Mouse (Mus musculus): ENCODE measurements at regions not wholly inside any gene's neighbourhood (a gene's known extent, or its start where the extent isn't known, plus 50 kb on each side); places are given as distances from the start of the nearest gene placed in this dataset.

- no peak overlapping the region for H3K9ac ChIP-seq
- no peaks in the 10 kb centered on the region for H3K9me3 ChIP-seq
- no peak overlapping the region for H3K4me2 ChIP-seq
- H3K4me1 ChIP-seq: no peaks in the 10 kb centered on the region
- no peaks in the 10 kb centered on the region for H3K36me3 ChIP-seq
- no peak overlapping the region for H3K4me3 ChIP-seq
- ATAC-seq (ENCODE audit: insufficient number of reproducible peaks, insufficient read depth, low FRiP score, low TSS enrichment, low read depth): no peak
- no peaks in the 10 kb centered on the region for H3K27me3 ChIP-seq
- no peak overlapping the region for H3K27ac ChIP-seq
- WGBS: 57% methylated on average over 10 of the region's 10 CpGs
Measured at GRCm38 (mm10) chr1:81516575-81517210, 439.9 kb downstream of the Nyap2 start.

GRCm38 (mm10) chr1:81520420-81521273, 443.9 kb downstream of the Nyap2 start:
- H3K9ac ChIP-seq: no peak overlapping the region
- H3K27ac ChIP-seq: 0 out of 2 replicates have a peak overlapping the region, but pooled peaks have one; percentile 7
- no peaks in the 10 kb centered on the region for H3K4me1 ChIP-seq
- no peaks in the 10 kb centered on the region for H3K9me3 ChIP-seq
- WGBS: 82% methylated on average over 9 of the region's 9 CpGs
- no peak overlapping the region for H3K4me2 ChIP-seq
- ATAC-seq (ENCODE audit: insufficient number of reproducible peaks, insufficient read depth, low FRiP score, low TSS enrichment, low read depth): no peak
- no peaks in the 10 kb centered on the region for H3K36me3 ChIP-seq
- H3K4me3 ChIP-seq: no peak overlapping the region
- no peaks in the 10 kb centered on the region for H3K27me3 ChIP-seq

- Histone ChIP-seq H3K4me2 (no peak overlapping the region), H3K36me3 (no peaks in the 10 kb centered on the region), H3K9ac (no peak overlapping the region), H3K27ac (no peak overlapping the region), H3K27me3 (no peaks in the 10 kb centered on the region), H3K4me3 (no peak overlapping the region), H3K4me1 (no peaks in the 10 kb centered on the region), H3K9me3 (no peaks in the 10 kb centered on the region)
- WGBS: 83% methylated on average over 3 of the region's 3 CpGs
- ATAC-seq (ENCODE audit: insufficient number of reproducible peaks, insufficient read depth, low FRiP score, low TSS enrichment, low read depth): no peak
Measured at GRCm38 (mm10) chr1:81522929-81523328, 446.2 kb downstream of the Nyap2 start.

- Histone ChIP-seq H3K4me2 (no peak overlapping the region), H3K36me3 (no peaks in the 10 kb centered on the region), H3K27me3 (no peaks in the 10 kb centered on the region), H3K9ac (no peak overlapping the region), H3K4me1 (no peaks in the 10 kb centered on the region), H3K27ac (no peak overlapping the region), H3K9me3 (no peaks in the 10 kb centered on the region), H3K4me3 (no peak overlapping the region)
- ATAC-seq (ENCODE audit: insufficient number of reproducible peaks, insufficient read depth, low FRiP score, low TSS enrichment, low read depth): no peak
Measured at GRCm38 (mm10) chr1:81525821-81526220, 449.1 kb downstream of the Nyap2 start.

- Histone ChIP-seq H3K36me3 (no peaks in the 10 kb centered on the region), H3K27ac (no peak overlapping the region), H3K27me3 (no peaks in the 10 kb centered on the region), H3K9ac (no peak overlapping the region), H3K4me1 (0 out of 2 replicates have a peak, but pooled peaks cover 7% of the 10 kb centered on the region), H3K9me3 (no peaks in the 10 kb centered on the region), H3K4me2 (no peak overlapping the region), H3K4me3 (no peak overlapping the region)
- ATAC-seq (ENCODE audit: insufficient number of reproducible peaks, insufficient read depth, low FRiP score, low TSS enrichment, low read depth): no peak
- 48% methylated on average over 5 of the region's 5 CpGs for WGBS
Measured at GRCm38 (mm10) chr1:81537836-81538235, 461.1 kb downstream of the Nyap2 start.

GRCm38 (mm10) chr1:81539591-81540311, 463.0 kb downstream of the Nyap2 start:
- H3K4me3 ChIP-seq: no peak overlapping the region
- no peak for ATAC-seq (ENCODE audit: insufficient number of reproducible peaks, insufficient read depth, low FRiP score, low TSS enrichment, low read depth)
- 49% methylated on average over 5 of the region's 5 CpGs for WGBS

GRCm38 (mm10) chr1:81548906-81549305, 472.2 kb downstream of the Nyap2 start:
- H3K4me2 ChIP-seq: no peak overlapping the region
- H3K9ac ChIP-seq: no peak overlapping the region
- no peak overlapping the region for H3K27ac ChIP-seq
- H3K4me1 ChIP-seq: no peaks in the 10 kb centered on the region
- H3K36me3 ChIP-seq: no peaks in the 10 kb centered on the region
- 71% methylated on average over 2 of the region's 2 CpGs for WGBS
- H3K27me3 ChIP-seq: no peaks in the 10 kb centered on the region
- H3K9me3 ChIP-seq: no peaks in the 10 kb centered on the region
- no peak for ATAC-seq (ENCODE audit: insufficient number of reproducible peaks, insufficient read depth, low FRiP score, low TSS enrichment, low read depth)
- no peak overlapping the region for H3K4me3 ChIP-seq

More at GRCm38 (mm10) chr1:81539591-81540311, 463.0 kb downstream of the Nyap2 start:
- Histone ChIP-seq H3K4me2 (no peak overlapping the region), H3K4me1 (0 out of 2 replicates have a peak, but pooled peaks cover 7% of the 10 kb centered on the region), H3K36me3 (no peaks in the 10 kb centered on the region), H3K27ac (no peak overlapping the region), H3K27me3 (no peaks in the 10 kb centered on the region), H3K9me3 (no peaks in the 10 kb centered on the region), H3K9ac (no peak overlapping the region)

- Histone ChIP-seq H3K27me3 (no peaks in the 10 kb centered on the region), H3K4me1 (no peaks in the 10 kb centered on the region), H3K4me2 (no peak overlapping the region), H3K4me3 (no peak overlapping the region), H3K36me3 (no peaks in the 10 kb centered on the region), H3K27ac (no peak overlapping the region), H3K9ac (no peak overlapping the region), H3K9me3 (no peaks in the 10 kb centered on the region)
- WGBS: 90% methylated on average over 5 of the region's 5 CpGs
- ATAC-seq (ENCODE audit: insufficient number of reproducible peaks, insufficient read depth, low FRiP score, low TSS enrichment, low read depth): no peak
Measured at GRCm38 (mm10) chr1:81549706-81550105, 473.0 kb downstream of the Nyap2 start.

GRCm38 (mm10) chr1:81552731-81553130, 476.0 kb downstream of the Nyap2 start:
- ATAC-seq (ENCODE audit: insufficient number of reproducible peaks, insufficient read depth, low FRiP score, low TSS enrichment, low read depth): no peak
- H3K4me3 ChIP-seq: no peak overlapping the region
- H3K27ac ChIP-seq: no peak overlapping the region
- no peaks in the 10 kb centered on the region for H3K4me1 ChIP-seq
- H3K27me3 ChIP-seq: no peaks in the 10 kb centered on the region
- no peak overlapping the region for H3K4me2 ChIP-seq
- H3K9ac ChIP-seq: no peak overlapping the region
- whole genome bisulfite sequencing: 87% methylated on average over 3 of the region's 3 CpGs
- no peaks in the 10 kb centered on the region for H3K9me3 ChIP-seq
- no peaks in the 10 kb centered on the region for H3K36me3 ChIP-seq

GRCm38 (mm10) chr1:81576965-81577664, 500.4 kb downstream of the Nyap2 start:
- no peaks in the 10 kb centered on the region for H3K9me3 ChIP-seq
- WGBS: 46% methylated on average over 8 of the region's 8 CpGs
- H3K9ac ChIP-seq: no peak overlapping the region
- peak overlapping the region; percentile 13 for H3K4me3 ChIP-seq
- H3K27me3 ChIP-seq: no peaks in the 10 kb centered on the region
- H3K27ac ChIP-seq: no peak overlapping the region
- H3K4me1 ChIP-seq: peaks cover 3% of the 10 kb centered on the region; the same call in 1 of the 2 replicates
- H3K36me3 ChIP-seq: no peaks in the 10 kb centered on the region
- ATAC-seq (ENCODE audit: insufficient number of reproducible peaks, insufficient read depth, low FRiP score, low TSS enrichment, low read depth): no peak
- H3K4me2 ChIP-seq: peak overlapping the region; percentile 46

GRCm38 (mm10) chr1:81577665-81578201, 501.0 kb downstream of the Nyap2 start:
- H3K4me2 ChIP-seq: peak overlapping the region; percentile 46
- H3K9ac ChIP-seq: no peak overlapping the region
- no peak overlapping the region for H3K27ac ChIP-seq
- no peaks in the 10 kb centered on the region for H3K9me3 ChIP-seq
- H3K27me3 ChIP-seq: no peaks in the 10 kb centered on the region
- peaks cover 8% of the 10 kb centered on the region; the same call in 1 of the 2 replicates for H3K4me1 ChIP-seq
- peak overlapping the region; percentile 13 for H3K4me3 ChIP-seq
- no peak for ATAC-seq (ENCODE audit: insufficient number of reproducible peaks, insufficient read depth, low FRiP score, low TSS enrichment, low read depth)
- 23% methylated on average over 9 of the region's 9 CpGs for WGBS
- no peaks in the 10 kb centered on the region for H3K36me3 ChIP-seq

Data from embryonic facial prominence, embryonic 13.5 days (tissue).